Mouse (Mus musculus) Patski (cell line): ENCODE data around the gene Olfr948. TPM values are rescaled to one million over a fixed set of nuclear protein-coding genes. Genes with fewer than 3 reads are reported as not detected.

Source experiments
- ATAC-seq: fragments of 100-300 bp; one replicate; pipeline ENCODE4 v1.8.0; 2021
- CTCF ChIA-PET: fragments of 350-600 bp; sonication (Branson Sonifier 250); formaldehyde crosslinking; loops from one replicate; lab custom pipeline; 2022; ENCODE audit warnings: inconsistent platforms; lab: Charles Lee
- POLR2A ChIA-PET: fragments of 350-600 bp; sonication (Branson Sonifier 250); formaldehyde crosslinking; loops from one replicate; lab custom pipeline; 2022; ENCODE audit warnings: antibody characterized with exemption, inconsistent platforms; lab: Charles Lee
- DNase-seq: peaks from one replicate; pipeline ENCODE4 v3.0.0-alpha.2; 2011; ENCODE audit warnings: low read depth, low spot score
- H3K27me3 ChIP-seq: fragments of 371-371 bp; one replicate; pipeline ENCODE4 v1.5.1; 2021
- CTCF ChIP-seq: fragments of 100-300 bp; IDR thresholded peaks from one replicate; pipeline ENCODE4 v1.5.1; 2021
- in situ Hi-C: fragments of 300-500 bp; cut with MboI; formaldehyde crosslinking; loops from 3 replicates; pipeline ENCODE4 v1.11.1; 2018; ENCODE audit warnings: low pct_unique_long_range_greater_than_20kb, mixed read lengths
- polyA plus RNA-seq: library from polyadenylated mRNA; unstranded; gene quantifications from one replicate; pipeline ENCODE4 v1.2.3, GENCODE M21; 2021

Olfr948 gene
- polyA plus RNA-seq, result not detected

- in situ Hi-C loops, result no loop called here
- ATAC-seq (no peak), DNase-seq (no peak)
- CTCF ChIA-PET, result no interaction called here
- POLR2A ChIA-PET, result no interaction called here
- no peaks in the 10 kb centered on the region for H3K27me3 ChIP-seq
- TF ChIP-seq CTCF, result no peak
These were observed at the start of gene Olfr948 for GRCm38 (mm10) chr9:39325945-39326344. Gene Olfr948, minus strand, starts transcription at chr9:39326045.

- no peaks in the 10 kb centered on the region for H3K27me3 ChIP-seq
- ChIA-PET CTCF (no interaction called here), POLR2A (no interaction called here)
- in situ Hi-C loops, result no loop called here
- ATAC-seq, result no peak
- DNase-seq, result no peak
- no peak for TF ChIP-seq CTCF
These were observed 38.7 kb downstream of the Olfr948 start for GRCm38 (mm10) chr9:39287136-39287535.

GRCm38 (mm10) chr9:39276718-39277117, 49.1 kb downstream of the Olfr948 start, which contains the start of gene Olfr945:
Gene Olfr945, minus strand, starts transcription at chr9:39276818.
- in situ Hi-C loops, result no loop called here
- ChIA-PET POLR2A (no interaction called here), CTCF (no interaction called here)
- ATAC-seq, result no peak
- no peaks in the 10 kb centered on the region for H3K27me3 ChIP-seq
- no peak for DNase-seq
- TF ChIP-seq CTCF, result no peak

Other genes with a start within 250 kb of the Olfr948 start
- not detected for gene Olfr938, start 247.2 kb downstream of the Olfr948 start, polyA plus RNA-seq
- not detected for gene Olfr27, start 197.9 kb downstream of the Olfr948 start, polyA plus RNA-seq
- not detected for gene Olfr943, start 159.7 kb downstream of the Olfr948 start, polyA plus RNA-seq
- not detected for gene Olfr944, start 124.1 kb downstream of the Olfr948 start, polyA plus RNA-seq
- gene Olfr1537, start 76.1 kb downstream of the Olfr948 start, polyA plus RNA-seq, result not detected
- not detected for gene Olfr945, start 49.2 kb downstream of the Olfr948 start, polyA plus RNA-seq
- not detected for gene Olfr951, start 61.4 kb upstream of the Olfr948 start, polyA plus RNA-seq
- not detected for gene Olfr952, start 101.1 kb upstream of the Olfr948 start, polyA plus RNA-seq
- not detected for gene Olfr954, start 130.7 kb upstream of the Olfr948 start, polyA plus RNA-seq
- gene Olfr955, start 145.9 kb upstream of the Olfr948 start, polyA plus RNA-seq, result not detected
- not detected for gene Olfr44, start 167.9 kb upstream of the Olfr948 start, polyA plus RNA-seq
- not detected for gene Olfr957, start 189.8 kb upstream of the Olfr948 start, polyA plus RNA-seq
- gene Olfr958, start 228.0 kb upstream of the Olfr948 start, polyA plus RNA-seq, result not detected
- not detected for gene Olfr959, start 249.5 kb upstream of the Olfr948 start, polyA plus RNA-seq